Mouse (Mus musculus) liver, postnatal 0 days (tissue): ENCODE measurements around the gene Ifnb1.

Source experiments
- CTCF ChIP-seq: sonication (generic); IDR thresholded peaks from 2 replicates; pipeline ENCODE4 v1.5.1; 2016; ENCODE audit warnings: antibody characterized with exemption, low read depth
- EP300 ChIP-seq: IDR thresholded peaks from 2 replicates; pipeline ENCODE4 v1.6.1; 2016; ENCODE audit warnings: antibody characterized with exemption, low read depth, mild to moderate bottlenecking

GRCm38 (mm10) chr4:88515250-88515649, 7.3 kb downstream of the Ifnb1 start:
- TF ChIP-seq CTCF (no peak), EP300 (no peak)
